Mouse (Mus musculus) hindbrain, postnatal 0 days (tissue): ENCODE measurements at regions not wholly inside any gene's neighbourhood (a gene's known extent, or its start where the extent isn't known, plus 50 kb on each side); places are given as distances from the start of the nearest gene placed in this dataset.
A peak's percentile ranks its signal among the peaks of the same experiment; 100 is the strongest.

ENCODE experiments used
- ATAC-seq: fragments of 200-750 bp; cut with Nextera tagmentation; 2 replicates; pipeline ENCODE4 v1.8.0; 2017; ENCODE audit warnings: mild to moderate bottlenecking, moderate TSS enrichment, moderate library complexity
- DNase-seq: peaks from one replicate; pipeline ENCODE4 v3.0.0-alpha.2; 2015; ENCODE audit warnings: low spot score
- H3K27ac ChIP-seq: fragments of 300-500 bp; sonication (generic); 2 replicates; pipeline ENCODE4 v1.5.1; 2014; ENCODE audit warnings: mild to moderate bottlenecking
- H3K27me3 ChIP-seq: fragments of 300-500 bp; sonication (generic); 2 replicates; pipeline ENCODE4 v1.6.1; 2014; ENCODE audit warnings: low read length, mixed read lengths; ENCODE audit not compliant: insufficient read depth
- H3K36me3 ChIP-seq: fragments of 300-500 bp; sonication (generic); 2 replicates; pipeline ENCODE4 v1.6.1; 2014; ENCODE audit warnings: low read length, mixed read lengths; ENCODE audit not compliant: insufficient read depth
- H3K4me1 ChIP-seq: fragments of 300-500 bp; sonication (generic); 2 replicates; pipeline ENCODE4 v1.6.1; 2014; ENCODE audit warnings: antibody characterized with exemption, low read length, mixed read lengths; ENCODE audit not compliant: insufficient read depth
- H3K4me2 ChIP-seq: fragments of 300-500 bp; sonication (generic); 2 replicates; pipeline ENCODE4 v1.6.1; 2014; ENCODE audit warnings: low read depth, mild to moderate bottlenecking, low read length, moderate library complexity, mixed read lengths
- H3K4me3 ChIP-seq: fragments of 300-500 bp; sonication (generic); 2 replicates; pipeline ENCODE4 v1.5.1; 2014; ENCODE audit warnings: low read length
- H3K9ac ChIP-seq: fragments of 300-500 bp; sonication (generic); replicated peaks from 2 replicates; pipeline ENCODE4 v1.6.1; 2014; ENCODE audit warnings: mild to moderate bottlenecking, low read length, moderate library complexity, mixed read lengths
- H3K9me3 ChIP-seq: fragments of 300-500 bp; sonication (generic); 2 replicates; pipeline ENCODE4 v1.6.1; 2016; ENCODE audit warnings: low read length, mixed read lengths
- CTCF ChIP-seq: IDR thresholded peaks from 2 replicates; pipeline ENCODE4 v1.5.1; 2016; ENCODE audit warnings: antibody characterized with exemption, control low read depth, low read depth
- WGBS: fragments of 180-500 bp; shearing (Covaris S2); extraction: QIAGEN DNeasy Blood & Tissue Kit; methylation state at CpG from one replicate; pipeline ENCODE4 v1.1.7; 2014; 5-methylcytosine and 5-hydroxymethylcytosine counted together

GRCm38 (mm10) chr3:143595081-143595480 is 609.9 kb downstream of the Lmo4 start:
- Histone ChIP-seq H3K27me3 (peaks cover 4% of the 10 kb centered on the region; the same call in 1 of the 2 replicates), H3K36me3 (no peaks in the 10 kb centered on the region), H3K4me3 (no peak overlapping the region), H3K9me3 (no peaks in the 10 kb centered on the region), H3K4me2 (no peak overlapping the region), H3K4me1 (0 out of 2 replicates have a peak, but pooled peaks cover 3% of the 10 kb centered on the region), H3K9ac (no peak overlapping the region), H3K27ac (no peak overlapping the region)
- WGBS: 64% methylated on average over 2 of the region's 2 CpGs
- no peak for DNase-seq
- ATAC-seq: no peak
- no peak for TF ChIP-seq CTCF

GRCm38 (mm10) chr3:143594676-143595075 is 610.3 kb downstream of the Lmo4 start:
- 70% methylated on average over 7 of the region's 7 CpGs for WGBS
- DNase-seq: peak; percentile 31
- ATAC-seq: no peak

GRCm38 (mm10) chr3:143586653-143587052 is 618.4 kb downstream of the Lmo4 start:
- H3K4me1 ChIP-seq: no peaks in the 10 kb centered on the region
- DNase-seq: no peak
- H3K27me3 ChIP-seq: no peaks in the 10 kb centered on the region
- 89% methylated on average over 5 of the region's 5 CpGs for WGBS
- H3K36me3 ChIP-seq: no peaks in the 10 kb centered on the region
- H3K9me3 ChIP-seq: no peaks in the 10 kb centered on the region
- TF ChIP-seq CTCF: no peak
- no peak overlapping the region for H3K27ac ChIP-seq
- H3K9ac ChIP-seq: no peak overlapping the region
- no peak overlapping the region for H3K4me3 ChIP-seq
- ATAC-seq: no peak
- H3K4me2 ChIP-seq: no peak overlapping the region

More at GRCm38 (mm10) chr3:143594676-143595075, 610.3 kb downstream of the Lmo4 start:
- Histone ChIP-seq H3K9me3 (no peaks in the 10 kb centered on the region), H3K4me3 (no peak overlapping the region), H3K4me1 (0 out of 2 replicates have a peak, but pooled peaks cover 3% of the 10 kb centered on the region), H3K9ac (no peak overlapping the region), H3K4me2 (no peak overlapping the region), H3K27me3 (peaks cover 4% of the 10 kb centered on the region; the same call in 1 of the 2 replicates), H3K27ac (no peak overlapping the region), H3K36me3 (no peaks in the 10 kb centered on the region)
- no peak for TF ChIP-seq CTCF

GRCm38 (mm10) chr3:143584692-143585603 is 620.1 kb downstream of the Lmo4 start:
- ATAC-seq: no peak
- no peaks in the 10 kb centered on the region for H3K36me3 ChIP-seq
- H3K27ac ChIP-seq: no peak overlapping the region
- no peaks in the 10 kb centered on the region for H3K9me3 ChIP-seq
- H3K9ac ChIP-seq: no peak overlapping the region
- 84% methylated on average over 6 of the region's 6 CpGs for WGBS
- H3K27me3 ChIP-seq: no peaks in the 10 kb centered on the region
- no peak for DNase-seq
- no peaks in the 10 kb centered on the region for H3K4me1 ChIP-seq
- no peak overlapping the region for H3K4me2 ChIP-seq
- H3K4me3 ChIP-seq: no peak overlapping the region
- TF ChIP-seq CTCF: no peak

GRCm38 (mm10) chr3:143576338-143577007 is 628.5 kb downstream of the Lmo4 start:
- no peak for TF ChIP-seq CTCF
- ATAC-seq (no peak), DNase-seq (no peak)
- H3K4me2 ChIP-seq: no peak overlapping the region
- H3K9me3 ChIP-seq: no peaks in the 10 kb centered on the region
- no peak overlapping the region for H3K4me3 ChIP-seq
- H3K36me3 ChIP-seq: no peaks in the 10 kb centered on the region
- 81% methylated on average over 7 of the region's 7 CpGs for WGBS
- H3K27ac ChIP-seq: no peak overlapping the region
- no peak overlapping the region for H3K9ac ChIP-seq
- H3K4me1 ChIP-seq: no peaks in the 10 kb centered on the region
- H3K27me3 ChIP-seq: no peaks in the 10 kb centered on the region

GRCm38 (mm10) chr3:143575737-143576136 is 629.3 kb downstream of the Lmo4 start:
- H3K27ac ChIP-seq: no peak overlapping the region
- H3K4me2 ChIP-seq: no peak overlapping the region
- no peak for TF ChIP-seq CTCF
- ATAC-seq: no peak
- DNase-seq: no peak
- no peaks in the 10 kb centered on the region for H3K4me1 ChIP-seq
- H3K27me3 ChIP-seq: no peaks in the 10 kb centered on the region
- no peak overlapping the region for H3K4me3 ChIP-seq
- no peaks in the 10 kb centered on the region for H3K36me3 ChIP-seq
- 83% methylated on average over 8 of the region's 8 CpGs for WGBS
- no peaks in the 10 kb centered on the region for H3K9me3 ChIP-seq
- H3K9ac ChIP-seq: no peak overlapping the region
